Mouse (Mus musculus): ENCODE results near the gene Sphk1. TPM values are rescaled to one million over a fixed set of nuclear protein-coding genes. Genes with fewer than 3 reads are reported as not detected.
A peak's percentile ranks its signal among the peaks of the same experiment; 100 is the strongest.

The Sphk1 gene
- total and polyA plus RNA-seq, 3 experiments, result 53.5 to 127 TPM; not detected in 1

DNA sequence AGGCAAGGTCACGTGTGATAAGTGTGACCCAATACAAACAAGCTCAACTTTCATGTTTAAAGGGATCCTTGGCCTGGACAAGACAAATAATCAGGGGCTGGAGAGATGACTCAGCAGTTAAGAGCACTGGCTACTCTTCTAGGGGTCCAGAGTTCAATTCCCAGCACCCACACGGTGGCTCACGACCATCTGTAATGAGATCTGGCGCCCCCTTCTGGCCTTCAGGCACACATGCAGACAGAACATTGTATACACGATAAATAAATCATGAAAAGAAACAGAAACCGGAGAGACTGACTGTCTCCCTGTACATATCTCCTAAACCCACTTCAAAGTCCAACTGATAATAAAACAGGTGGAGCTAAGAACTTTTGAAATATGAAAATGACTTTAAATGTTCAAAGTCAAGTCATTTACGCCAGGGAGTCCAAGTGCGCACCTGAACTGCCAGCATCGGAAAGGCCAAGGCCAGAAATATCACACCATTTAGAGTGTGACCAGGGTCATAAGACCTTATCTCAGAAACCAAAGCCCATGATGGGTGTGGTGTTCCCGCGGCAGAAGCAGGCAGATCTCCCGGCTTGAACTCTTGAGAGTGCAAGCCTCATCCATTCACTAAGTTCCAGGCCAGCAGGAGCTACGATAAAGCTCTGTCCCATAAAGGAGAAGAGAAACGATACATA is 41.9 kb upstream of the Sphk1 start (continued):
- TF ChIP-seq USF2 (IDR thresholded peaks at IDR 0.05; ENCODE audit: borderline replicate concordance in 1 of 2, insufficient read depth in 1 of 2, low read depth in 1 of 2, low read length in 2 of 2), result no peak

DNA sequence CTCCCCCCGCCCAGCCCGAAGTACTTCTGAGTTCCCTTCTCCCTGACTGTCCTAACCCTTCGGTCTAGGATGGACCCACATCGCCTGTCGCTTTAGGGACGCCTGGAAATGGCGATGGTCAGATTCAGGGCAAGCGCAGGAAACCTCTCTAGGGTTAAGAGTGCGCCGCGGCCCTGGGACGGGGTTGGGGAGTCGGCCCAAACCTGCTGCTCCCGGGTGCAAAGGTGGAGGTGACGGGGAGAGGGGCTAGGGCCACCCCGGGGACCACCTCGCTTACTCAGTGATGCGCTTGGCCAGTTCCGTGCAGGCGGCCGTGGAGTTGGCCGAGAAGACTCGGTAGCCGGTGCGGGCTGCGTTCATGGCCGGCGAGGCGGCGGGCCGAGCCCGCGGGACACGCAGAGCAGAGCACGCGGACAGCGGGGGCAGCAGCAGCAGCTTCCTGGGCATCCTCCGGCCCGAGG is 40.9 kb upstream of the Sphk1 start:
- peak overlapping the region; percentile 92 for H3K9ac ChIP-seq (ENCODE audit: control insufficient read depth, low read depth, low read length, poor library complexity, severe bottlenecking)
- peak overlapping the region; percentile 91 to 93 for H3K4me3 ChIP-seq (ENCODE audit: control insufficient read depth in 1 of 2, insufficient read depth in 1 of 2, low read depth in 2 of 2, low read length in 2 of 2)
- H3K27me3 ChIP-seq (ENCODE audit: control insufficient read depth in 1 of 2, insufficient read depth in 2 of 2, low read length in 2 of 2), result no peaks in the 10 kb centered on the region
- H3K79me2 ChIP-seq (ENCODE audit: control insufficient read depth, insufficient read depth, low read length, poor library complexity), result peaks cover 21% of the 10 kb centered on the region
- H3K9me3 ChIP-seq (replicated peaks; ENCODE audit: insufficient read depth, low read length), result no peaks in the 10 kb centered on the region
- peak overlapping the region; percentile 50 for H3K27ac ChIP-seq (ENCODE audit: control insufficient read depth, low read depth, low read length)
- peaks cover 13 to 14% of the 10 kb centered on the region in 2 experiments for H3K36me3 ChIP-seq (ENCODE audit: control insufficient read depth in 1 of 2, insufficient read depth in 2 of 2, low read length in 2 of 2)
- DNase-seq (ENCODE audit: low read depth, low spot score), result peak; percentile 71
- TF ChIP-seq MYB (IDR thresholded peaks at IDR 0.05; ENCODE audit: low read depth, low read length) (no peak), MAX (IDR thresholded peaks at IDR 0.05; ENCODE audit: low read length) (peak; percentile 48; the same call in 1 of the 2 replicates)
- peaks cover 7 to 28% of the 10 kb centered on the region in 2 experiments; a peak in 3 of 4 replicates for H3K4me1 ChIP-seq (ENCODE audit: control insufficient read depth in 1 of 2, insufficient read depth in 2 of 2, low read length in 2 of 2)

DNA sequence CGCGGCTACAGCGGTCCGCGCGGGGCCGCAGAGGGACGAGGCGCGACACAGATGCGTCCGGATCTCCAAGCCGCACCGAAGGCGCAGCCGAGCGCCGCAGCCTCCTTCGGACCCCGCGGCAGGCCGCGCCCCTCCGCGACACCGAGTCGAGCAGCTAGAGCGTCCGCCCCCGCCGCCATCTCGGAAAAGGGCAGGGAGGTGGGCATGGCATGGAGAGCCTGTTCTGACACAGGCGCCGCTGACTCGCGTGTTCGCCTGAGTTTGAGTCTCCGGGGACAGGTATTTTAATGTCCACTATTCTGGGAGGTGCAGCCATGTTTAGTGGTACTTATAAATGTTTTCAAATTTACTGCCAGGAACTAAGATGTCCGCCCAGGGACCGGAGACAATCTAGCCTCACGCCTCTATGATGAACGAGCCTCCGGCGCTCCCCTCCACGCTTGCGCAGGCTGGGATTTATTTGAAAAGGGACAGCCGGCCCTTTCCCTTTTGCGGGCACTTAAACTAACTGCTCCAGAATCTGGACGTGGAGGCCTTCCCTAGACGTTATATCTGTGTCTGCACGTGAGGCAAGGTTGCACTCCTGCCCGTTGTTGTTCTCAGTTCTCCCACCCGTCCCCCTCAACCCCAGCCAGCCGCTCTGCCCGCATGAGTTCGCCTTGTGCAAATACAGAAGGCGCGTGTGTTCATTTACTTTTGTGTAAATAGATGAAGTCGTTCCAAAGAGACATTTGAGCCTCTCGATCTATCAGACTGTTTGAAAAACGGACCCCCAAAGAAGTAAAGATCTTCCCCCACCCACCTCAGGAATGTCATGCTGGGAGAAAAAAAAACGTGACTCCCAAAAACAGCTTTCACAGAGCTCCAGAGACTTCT is 40.3 kb upstream of the Sphk1 start:
- peaks cover 21% of the 10 kb centered on the region for H3K79me2 ChIP-seq (ENCODE audit: control insufficient read depth, insufficient read depth, low read length, poor library complexity)
- peak overlapping the region; percentile 92 for H3K9ac ChIP-seq (ENCODE audit: control insufficient read depth, low read depth, low read length, poor library complexity, severe bottlenecking)
- no peaks in the 10 kb centered on the region for H3K27me3 ChIP-seq (ENCODE audit: control insufficient read depth in 1 of 2, insufficient read depth in 2 of 2, low read length in 2 of 2)
- H3K36me3 ChIP-seq (ENCODE audit: control insufficient read depth in 1 of 2, insufficient read depth in 2 of 2, low read length in 2 of 2), result peaks cover 10 to 20% of the 10 kb centered on the region in 2 experiments
- no peaks in the 10 kb centered on the region for H3K9me3 ChIP-seq (replicated peaks; ENCODE audit: insufficient read depth, low read length)
- H3K27ac ChIP-seq (ENCODE audit: control insufficient read depth, low read depth, low read length), result peak overlapping the region; percentile 91
- peak overlapping the region; percentile 91 to 93 for H3K4me3 ChIP-seq (ENCODE audit: control insufficient read depth in 1 of 2, insufficient read depth in 1 of 2, low read depth in 2 of 2, low read length in 2 of 2)
- H3K4me1 ChIP-seq (ENCODE audit: control insufficient read depth in 1 of 2, insufficient read depth in 2 of 2, low read length in 2 of 2), result peaks cover 13 to 34% of the 10 kb centered on the region in 2 experiments
- DNase-seq (ENCODE audit: low read depth, low spot score), result peak; percentile 97
- peak; percentile 82 for TF ChIP-seq NELFE (IDR thresholded peaks at IDR 0.05; ENCODE audit: low read depth, low read length)
- TF ChIP-seq BHLHE40 (IDR thresholded peaks at IDR 0.05; ENCODE audit: borderline replicate concordance, low read depth, low read length), result peak; percentile 88
- peak; percentile 79 for TF ChIP-seq MAX (IDR thresholded peaks at IDR 0.05; ENCODE audit: low read length)
- no peak; the same call in 1 of the 2 replicates for TF ChIP-seq ZNF384 (IDR thresholded peaks at IDR 0.05; ENCODE audit: low read depth, low read length)
- peak; percentile 92 to 93; a peak in 3 of 4 replicates for TF ChIP-seq POLR2A (IDR thresholded peaks at IDR 0.05; ENCODE audit: control insufficient read depth in 1 of 2, insufficient read depth in 1 of 2, low read depth in 1 of 2, low read length in 2 of 2, poor library complexity in 1 of 2)
- TF ChIP-seq HCFC1 (IDR thresholded peaks at IDR 0.05; ENCODE audit: low read depth, low read length), result peak; percentile 94
- peak; percentile 87 for TF ChIP-seq NRF1 (IDR thresholded peaks at IDR 0.05; ENCODE audit: insufficient read depth, low read depth, low read length, poor library complexity, severe bottlenecking)
- TF ChIP-seq TBP (IDR thresholded peaks at IDR 0.05; ENCODE audit: low read depth, low read length), result peak; percentile 82; the same call in 1 of the 2 replicates
- TF ChIP-seq ZKSCAN1 (IDR thresholded peaks at IDR 0.05; ENCODE audit: low read depth, low read length), result no peak; the same call in 1 of the 2 replicates
- no peak for TF ChIP-seq ZC3H11A (IDR thresholded peaks at IDR 0.05; ENCODE audit: low read depth, low read length)
- 0 out of 2 replicates have a peak, but pooled peaks have one; percentile 50 for TF ChIP-seq UBTF (IDR thresholded peaks at IDR 0.05; ENCODE audit: borderline replicate concordance, insufficient read depth, low read depth, low read length)
- peak; percentile 76; the same call in 1 of the 2 replicates for TF ChIP-seq RCOR1 (IDR thresholded peaks at IDR 0.05; ENCODE audit: low read depth, low read length)
- TF ChIP-seq MYB (IDR thresholded peaks at IDR 0.05; ENCODE audit: low read depth, low read length), result no peak
- peak; percentile 87 for TF ChIP-seq MAZ (IDR thresholded peaks at IDR 0.05; ENCODE audit: low read depth, low read length)
- TF ChIP-seq USF1 (IDR thresholded peaks at IDR 0.05; ENCODE audit: low read depth, low read length), result 0 out of 2 replicates have a peak, but pooled peaks have one; percentile 6
- no peak for TF ChIP-seq POLR2AphosphoS5 (IDR thresholded peaks at IDR 0.05; ENCODE audit: borderline replicate concordance, low read depth, low read length)
- TF ChIP-seq CTCF (IDR thresholded peaks at IDR 0.05 in 2 of 3, conservative IDR thresholded peaks at IDR 0.05 in 1 of 3; ENCODE audit: control insufficient read depth in 1 of 3, insufficient read depth in 1 of 3, low read depth in 2 of 3, low read length in 3 of 3, poor library complexity in 1 of 3, severe bottlenecking in 1 of 3), result peak in 1 of 3 experiments; percentile 1; a peak in 1 of 6 replicates
- TF ChIP-seq MYC (IDR thresholded peaks at IDR 0.05; ENCODE audit: low read depth, low read length), result peak; percentile 88
- peak; percentile 59; the same call in 1 of the 2 replicates for TF ChIP-seq ETS1 (IDR thresholded peaks at IDR 0.05; ENCODE audit: low read depth, low read length)
- no peak for TF ChIP-seq RAD21 (IDR thresholded peaks at IDR 0.05; ENCODE audit: low read depth, low read length)
- 0 out of 4 replicates have a peak, but pooled peaks of 1 of the 2 experiments have one; percentile 15 for TF ChIP-seq EP300 (IDR thresholded peaks at IDR 0.05; ENCODE audit: low read depth in 1 of 2, low read length in 2 of 2)
- no peak for TF ChIP-seq GATA1 (IDR thresholded peaks at IDR 0.05; ENCODE audit: low read depth, low read length)
- peak; percentile 84 for TF ChIP-seq KAT2A (conservative IDR thresholded peaks at IDR 0.05; ENCODE audit: low read depth, low read length)
